Mouse (Mus musculus) left cerebral cortex, postnatal 14 days (tissue): ENCODE results near the gene Gngt2. TPM values are rescaled to one million over a fixed set of nuclear protein-coding genes. Genes with fewer than 3 reads are reported as not detected.
"Not testable (repeated sequence)": the region's sequence is repeated elsewhere in the genome, so short reads cannot be mapped to it uniquely, and the experiment has no call there.

ENCODE experiments used
- DNase-seq, 2 experiments: peaks; one replicate each; pipeline ENCODE4 v3.0.0; 2021 to 2022; ENCODE audit warnings: low spot score in 2 of 2, mixed read lengths in 1 of 2
- intact Hi-C: fragments of 180-260 bp; cut with DNase I; formaldehyde crosslinking; loops from one replicate; pipeline ENCODE4 v1.15.1; 2025
- total RNA-seq, 2 experiments: library from RNA; stranded (reverse); gene quantifications; 2 replicates each; pipeline ENCODE4 v1.2.3; 2021

Gene Gngt2
- total RNA-seq, 2 experiments from 2014 or later = 2.5 to 3.2 TPM

- intact Hi-C loops = loop anchor here (5.0 kb wide), 1 partner anchor 101 kb away; no protein-coding TSS in a partner anchor
- no peak for DNase-seq
Measured at GRCm38 (mm10) chr11:95875804-95876203, 38.8 kb downstream of the Gngt2 start.

DNA sequence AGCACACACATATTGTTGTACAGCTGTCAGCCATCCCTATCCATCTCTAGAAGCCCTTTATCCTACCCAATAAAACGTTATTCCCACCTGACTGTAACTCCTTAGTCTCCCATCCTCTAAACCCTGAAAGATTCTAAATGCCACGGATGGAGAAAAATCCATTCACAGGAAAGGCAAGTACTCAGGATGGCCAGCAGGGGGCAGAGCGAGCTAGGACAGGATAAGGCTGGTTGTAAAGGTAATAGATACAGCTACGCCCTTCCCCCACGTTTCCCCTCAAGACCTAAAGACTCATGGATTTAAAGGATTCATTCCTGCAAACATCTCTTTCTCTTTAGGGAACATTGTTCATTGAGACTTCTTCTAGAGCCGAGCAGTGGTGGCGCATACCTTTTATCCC lies 39.3 kb downstream of the Gngt2 start:
- peak; percentile 42 to 54 for DNase-seq
- intact Hi-C loops = loop anchor here (5.0 kb wide), 1 partner anchor 101 kb away; no protein-coding TSS in a partner anchor

GRCm38 (mm10) chr11:95879861-95880260 lies 42.8 kb downstream of the Gngt2 start:
- intact Hi-C loops = loop anchor here (5.0 kb wide), 1 partner anchor 97 kb away; no protein-coding TSS in a partner anchor
- not testable (repeated sequence) for DNase-seq

GRCm38 (mm10) chr11:95890462-95891051 lies 53.5 kb downstream of the Gngt2 start:
- DNase-seq = no peak
- intact Hi-C loops = no loop called here

Other genes starting within 250 kb of the Gngt2 start
- 1 to 10 TPM in 1 of 2 experiments, under 1 TPM in 1; 0.94 to 2.0 TPM for gene Ngfr, start 249.5 kb upstream of the Gngt2 start, total RNA-seq
- 10 to 100 TPM; 82.5 to 86.3 TPM for gene Phb, start 170.3 kb upstream of the Gngt2 start, total RNA-seq
- 10 to 100 TPM; 40.3 to 40.6 TPM for gene Zfp652, start 124.5 kb upstream of the Gngt2 start, total RNA-seq
- gene B130006D01Rik, start 113.6 kb upstream of the Gngt2 start, total RNA-seq = 1 to 10 TPM in 1 of 2 experiments, under 1 TPM in 1; 0.99 to 1.1 TPM
- 10 to 100 TPM; 34.7 to 35.2 TPM for gene Phospho1, start 12.7 kb upstream of the Gngt2 start, total RNA-seq
- gene Abi3, start 5.3 kb downstream of the Gngt2 start, total RNA-seq = 1 to 10 TPM; 4.8 to 6.3 TPM
- not detected for gene B4galnt2, start 77.7 kb downstream of the Gngt2 start, total RNA-seq
- under 1 TPM; 0.17 to 0.31 TPM for gene Igf2bp1, start 168.7 kb downstream of the Gngt2 start, total RNA-seq
- gene Gip, start 187.3 kb downstream of the Gngt2 start, total RNA-seq = not detected
- gene Snf8, start 197.7 kb downstream of the Gngt2 start, total RNA-seq = 10 to 100 TPM; 87.6 to 90.0 TPM
- gene Ube2z, start 228.2 kb downstream of the Gngt2 start, total RNA-seq = 10 to 100 TPM; 54.0 to 56.1 TPM
- gene Atp5g1, start 238.5 kb downstream of the Gngt2 start, total RNA-seq = 100 to 1,000 TPM; 590 to 620 TPM